In the genomic region with DNA sequence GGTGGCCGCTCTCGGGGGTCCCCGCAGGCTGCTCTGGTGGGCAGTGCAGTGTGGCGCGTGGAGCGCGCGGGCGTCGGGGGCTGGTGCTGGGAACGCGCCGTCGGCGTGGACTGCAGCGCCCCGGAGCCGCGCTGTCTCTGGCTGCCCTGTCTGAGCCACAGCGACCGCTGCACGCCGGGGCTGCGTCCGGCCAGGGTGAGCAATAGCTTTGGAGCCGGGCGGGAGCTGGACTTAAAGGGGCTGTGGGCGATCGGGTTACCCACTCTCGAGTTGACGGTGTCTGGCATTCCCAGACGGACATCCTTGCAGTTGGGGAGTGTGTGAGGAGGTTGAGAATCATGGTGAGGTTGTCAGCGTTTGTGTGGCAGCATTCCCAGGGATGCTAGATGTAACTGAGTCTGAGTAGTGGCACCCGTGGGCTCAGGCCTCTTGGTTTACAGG, we compare ENCODE assay signal across 7 mouse cellular contexts. TPM values are rescaled to one million over a fixed set of nuclear protein-coding genes. Genes with fewer than 3 reads are reported as not detected.
DNase-seq lines count a peak whose midpoint lies in the region; ATAC-seq and TF ChIP-seq lines count a peak whose summit lies in the region.

No protein-coding gene starts in this region.

- H3K4me2 ChIP-seq in embryonic facial prominence, embryonic 13.5 days, result peak overlapping the region; percentile 82
- H3K4me2 ChIP-seq in hindbrain, embryonic 15.5 days, result peak overlapping the region; percentile 55

- H3K4me3 ChIP-seq in spleen, adult 2 months (ENCODE audit: extremely low read depth, insufficient read depth, insufficient read length), result peak overlapping the region; percentile 50
- H3K4me3 ChIP-seq in embryonic facial prominence, embryonic 13.5 days, result peak overlapping the region; percentile 67
- H3K4me3 ChIP-seq in hindbrain, embryonic 15.5 days, result peak overlapping the region; percentile 35

- peak; percentile 23; the same call in 1 of the 2 replicates for ATAC-seq in embryonic facial prominence, embryonic 13.5 days (ENCODE audit: insufficient number of reproducible peaks, insufficient read depth, low FRiP score, low TSS enrichment, low read depth)
- ATAC-seq in hindbrain, embryonic 15.5 days (ENCODE audit: low FRiP score, low read depth), result no peak

- H3K27me3 ChIP-seq in spleen, adult 2 months (ENCODE audit: control insufficient read depth, insufficient read depth, low read length), result peaks cover 9% of the 10 kb centered on the region
- H3K27me3 ChIP-seq in embryonic facial prominence, embryonic 13.5 days, result no peaks in the 10 kb centered on the region
- H3K27me3 ChIP-seq in hindbrain, embryonic 15.5 days, result peaks cover 16% of the 10 kb centered on the region

- no peak for TF ChIP-seq CTCF in spleen, adult 2 months (IDR thresholded peaks at IDR 0.05; ENCODE audit: extremely low read depth, insufficient read depth, insufficient read length, insufficient replicate concordance)

- H3K9me3 ChIP-seq in embryonic facial prominence, embryonic 13.5 days, result no peaks in the 10 kb centered on the region
- no peaks in the 10 kb centered on the region for H3K9me3 ChIP-seq in hindbrain, embryonic 15.5 days

- DNase-seq in spleen, adult 2 months (ENCODE audit: low read depth in 1 of 2, low spot score in 2 of 2), result no peak
- DNase-seq in spleen, postnatal 36 days (ENCODE audit: low spot score in 2 of 2), result no peak
- DNase-seq in mesoderm, embryonic 11.5 days (ENCODE audit: low read depth, low spot score), result peak; percentile 41
- DNase-seq in layer of hippocampus, postnatal 10 days (ENCODE audit: low spot score in 2 of 2), result no peak
- no peak for DNase-seq in cerebellum, adult 11-12 months

- H3K4me1 ChIP-seq in spleen, adult 2 months (ENCODE audit: control insufficient read depth, insufficient read depth, insufficient read length), result peaks cover 12% of the 10 kb centered on the region
- peaks cover 79% of the 10 kb centered on the region for H3K4me1 ChIP-seq in embryonic facial prominence, embryonic 13.5 days
- peaks cover 30% of the 10 kb centered on the region for H3K4me1 ChIP-seq in hindbrain, embryonic 15.5 days (replicated peaks)

- peak overlapping the region; percentile 37 for H3K27ac ChIP-seq in spleen, adult 2 months (ENCODE audit: insufficient read depth, low read length)
- peak overlapping the region; percentile 81 for H3K27ac ChIP-seq in embryonic facial prominence, embryonic 13.5 days
- peak overlapping the region; percentile 36; the same call in 1 of the 2 replicates for H3K27ac ChIP-seq in hindbrain, embryonic 15.5 days (replicated peaks)

- 4% methylated on average over 34 of the region's 34 CpGs for WGBS in spleen, adult 2 months
- WGBS in embryonic facial prominence, embryonic 13.5 days, result under 1% methylated on average over 34 of the region's 34 CpGs
- WGBS in hindbrain, embryonic 15.5 days, result 2% methylated on average over 34 of the region's 34 CpGs

- H3K9ac ChIP-seq in embryonic facial prominence, embryonic 13.5 days, result peak overlapping the region; percentile 88
- peak overlapping the region; percentile 28; the same call in 1 of the 2 replicates for H3K9ac ChIP-seq in hindbrain, embryonic 15.5 days

- no peaks in the 10 kb centered on the region; the same call in 1 of the 2 replicates for H3K36me3 ChIP-seq in spleen, adult 2 months (ENCODE audit: control insufficient read depth, insufficient read depth, low read length)
- H3K36me3 ChIP-seq in embryonic facial prominence, embryonic 13.5 days, result peaks cover 16% of the 10 kb centered on the region
- peaks cover 5% of the 10 kb centered on the region; the same call in 1 of the 2 replicates for H3K36me3 ChIP-seq in hindbrain, embryonic 15.5 days

- no peak for TF ChIP-seq POLR2A in spleen, adult 2 months (IDR thresholded peaks at IDR 0.05; ENCODE audit: low read depth, low read length)

RNA-seq across cellular contexts. Expression of a gene that starts 25.1 kb away (rescaled TPM):
- polyA plus RNA-seq in spleen, adult 2 months (2012; rRNA removed), result 39.7 and 50.2 TPM in 2 replicates
- polyA plus RNA-seq in embryonic facial prominence, embryonic 13.5 days (2015; fragmentation: Nextera tagmentation; extraction: Ambion mirVana), result 7.7 and 8.4 TPM in 2 replicates
- 9.9 and 10.1 TPM in 2 replicates for polyA plus RNA-seq in hindbrain, embryonic 15.5 days (2015; fragmentation: Nextera tagmentation; extraction: Ambion mirVana)
- total RNA-seq in layer of hippocampus, postnatal 10 days (2021), result 10 to 100 TPM; 73.3 to 77.4 TPM

RNA-seq across cellular contexts. Expression of a gene that starts 59.7 kb away (rescaled TPM):
- polyA plus RNA-seq in spleen, adult 2 months (2012; rRNA removed), result not detected in 2 replicates
- 1.4 and 1.8 TPM in 2 replicates for polyA plus RNA-seq in embryonic facial prominence, embryonic 13.5 days (2015; fragmentation: Nextera tagmentation; extraction: Ambion mirVana)
- polyA plus RNA-seq in hindbrain, embryonic 15.5 days (2015; fragmentation: Nextera tagmentation; extraction: Ambion mirVana), result 1.2 and 1.3 TPM in 2 replicates
- total RNA-seq in layer of hippocampus, postnatal 10 days (2021), result under 1 TPM in 1 of 2 experiments, not detected in 1; 0.22 TPM
